Mouse (Mus musculus): ENCODE data around the gene Apoa2. TPM values are rescaled to one million over a fixed set of nuclear protein-coding genes. Genes with fewer than 3 reads are reported as not detected.
A peak's percentile ranks its signal among the peaks of the same experiment; 100 is the strongest.

Gene Apoa2
- polyA plus RNA-seq, 3 experiments from 2014 or later: not detected

- ATAC-seq: peak; percentile 63
Observed at GRCm38 (mm10) chr1:171262594-171263130, 37.8 kb downstream of the Apoa2 start.

- ATAC-seq: no peak
Observed at GRCm38 (mm10) chr1:171263185-171263611, 38.3 kb downstream of the Apoa2 start.

- no peak for ATAC-seq
Observed at GRCm38 (mm10) chr1:171263666-171264461, 39.0 kb downstream of the Apoa2 start.

GRCm38 (mm10) chr1:171265971-171266744 lies 41.3 kb downstream of the Apoa2 start:
- no peak for ATAC-seq

GRCm38 (mm10) chr1:171268341-171268740 lies 43.5 kb downstream of the Apoa2 start:
- no peak for ATAC-seq

- ATAC-seq: peak; percentile 99
Observed at GRCm38 (mm10) chr1:171269848-171270572, 45.2 kb downstream of the Apoa2 start, which contains the start of gene B4galt3. Gene B4galt3 (plus strand): TSS chr1:171270328.

- ATAC-seq: peak; percentile 10
Observed at GRCm38 (mm10) chr1:171270573-171270900, 45.7 kb downstream of the Apoa2 start.

- no peak for ATAC-seq
Observed at GRCm38 (mm10) chr1:171271196-171271595, 46.3 kb downstream of the Apoa2 start.

GRCm38 (mm10) chr1:171271622-171272021 lies 46.8 kb downstream of the Apoa2 start:
- ATAC-seq: no peak

- no peak for ATAC-seq
Observed at GRCm38 (mm10) chr1:171272086-171272485, 47.2 kb downstream of the Apoa2 start.

- ATAC-seq: no peak
Observed at GRCm38 (mm10) chr1:171274171-171274570, 49.3 kb downstream of the Apoa2 start.

GRCm38 (mm10) chr1:171275144-171275734 lies 50.4 kb downstream of the Apoa2 start:
- no peak for ATAC-seq

Other genes starting within 250 kb of the Apoa2 start
- gene Fcgr2b, start 248.5 kb upstream of the Apoa2 start, polyA plus RNA-seq (2017; shearing (Covaris generic)): 1 to 10 TPM in 2 of 3 experiments, under 1 TPM in 1; 0.70 to 1.4 (median 1.2) TPM
- not detected for gene Fcgr4, start 206.1 kb upstream of the Apoa2 start, polyA plus RNA-seq (2017; shearing (Covaris generic))
- 1 to 10 TPM in 1 of 3 experiments, under 1 TPM in 1, not detected in 1; 0.98 to 1.5 TPM for gene Fcgr3, start 160.1 kb upstream of the Apoa2 start, polyA plus RNA-seq (2017; shearing (Covaris generic))
- 1 to 10 TPM; 3.2 to 7.6 (median 6.6) TPM for gene Cfap126, start 111.1 kb upstream of the Apoa2 start, polyA plus RNA-seq (2017; shearing (Covaris generic))
- 100 to 1,000 TPM; 115 to 153 (median 125) TPM for gene Sdhc, start 74.5 kb upstream of the Apoa2 start, polyA plus RNA-seq (2017; shearing (Covaris generic))
- gene Mpz, start 74.3 kb upstream of the Apoa2 start, polyA plus RNA-seq (2017; shearing (Covaris generic)): not detected
- gene Pcp4l1, start 28.8 kb upstream of the Apoa2 start, polyA plus RNA-seq (2017; shearing (Covaris generic)): not detected
- gene Nr1i3, start 11.1 kb upstream of the Apoa2 start, polyA plus RNA-seq (2017; shearing (Covaris generic)): under 1 TPM; 0.39 to 0.75 (median 0.75) TPM
- 10 to 100 TPM; 24.1 to 34.6 (median 28.7) TPM for gene Tomm40l, start 2.5 kb upstream of the Apoa2 start, polyA plus RNA-seq (2017; shearing (Covaris generic))
- 10 to 100 TPM in 1 of 3 experiments, not detected in 2; 10.7 TPM for gene Fcer1g, start 9.3 kb downstream of the Apoa2 start, polyA plus RNA-seq (2017; shearing (Covaris generic))
- gene Adamts4, start 25.4 kb downstream of the Apoa2 start, polyA plus RNA-seq (2017; shearing (Covaris generic)): under 1 TPM in 1 of 3 experiments, not detected in 2; 0.09 TPM
- 100 to 1,000 TPM; 106 to 120 (median 119) TPM for gene Ndufs2, start 26.3 kb downstream of the Apoa2 start, polyA plus RNA-seq (2017; shearing (Covaris generic))
- gene B4galt3, start 45.3 kb downstream of the Apoa2 start, polyA plus RNA-seq (2017; shearing (Covaris generic)): 10 to 100 TPM; 35.3 to 68.9 (median 60.8) TPM
- 10 to 100 TPM; 38.2 to 90.1 (median 78.6) TPM for gene Ppox, start 56.1 kb downstream of the Apoa2 start, polyA plus RNA-seq (2017; shearing (Covaris generic))
- 10 to 100 TPM; 11.0 to 25.3 (median 15.4) TPM for gene Usp21, start 62.9 kb downstream of the Apoa2 start, polyA plus RNA-seq (2017; shearing (Covaris generic))
- gene Ufc1, start 70.0 kb downstream of the Apoa2 start, polyA plus RNA-seq (2017; shearing (Covaris generic)): 100 to 1,000 TPM in 1 of 3 experiments, 10 to 100 TPM in 2; 74.6 to 118 (median 92.5) TPM
- 10 to 100 TPM; 35.5 to 41.7 (median 39.7) TPM for gene Dedd, start 104.1 kb downstream of the Apoa2 start, polyA plus RNA-seq (2017; shearing (Covaris generic))
- 10 to 100 TPM; 24.6 to 32.9 (median 30.1) TPM for gene Nit1, start 120.6 kb downstream of the Apoa2 start, polyA plus RNA-seq (2017; shearing (Covaris generic))
- gene Pfdn2, start 120.6 kb downstream of the Apoa2 start, polyA plus RNA-seq (2017; shearing (Covaris generic)): 10 to 100 TPM; 48.9 to 70.1 (median 58.1) TPM
- 1 to 10 TPM in 1 of 3 experiments, under 1 TPM in 1, not detected in 1; 0.54 to 1.4 TPM for gene Klhdc9, start 135.7 kb downstream of the Apoa2 start, polyA plus RNA-seq (2017; shearing (Covaris generic))
- under 1 TPM in 2 of 3 experiments, not detected in 1; 0.09 to 0.25 TPM for gene Nectin4, start 145.0 kb downstream of the Apoa2 start, polyA plus RNA-seq (2017; shearing (Covaris generic))
- 10 to 100 TPM; 73.5 to 84.6 (median 78.0) TPM for gene Arhgap30, start 163.9 kb downstream of the Apoa2 start, polyA plus RNA-seq (2017; shearing (Covaris generic))
- gene Usf1, start 186.3 kb downstream of the Apoa2 start, polyA plus RNA-seq (2017; shearing (Covaris generic)): 10 to 100 TPM; 46.9 to 62.6 (median 57.2) TPM
- gene Tstd1, start 193.8 kb downstream of the Apoa2 start, polyA plus RNA-seq (2017; shearing (Covaris generic)): 10 to 100 TPM in 2 of 3 experiments, 1 to 10 TPM in 1; 9.8 to 17.9 (median 12.6) TPM
- 1 to 10 TPM in 1 of 3 experiments, under 1 TPM in 2; 0.32 to 1.0 (median 0.55) TPM for gene F11r, start 212.5 kb downstream of the Apoa2 start, polyA plus RNA-seq (2017; shearing (Covaris generic))